Mouse (Mus musculus) cortical plate, adult 2 months (tissue): Measurements from ENCODE around the gene Fbxw9.

ENCODE experiments used
- CTCF ChIP-seq: fragments of 200-500 bp; IDR thresholded peaks from 2 replicates; pipeline ENCODE4 v1.5.1; 2011; ENCODE audit warnings: mild to moderate bottlenecking, control low read depth, low read length; ENCODE audit not compliant: insufficient read depth; ENCODE audit errors: extremely low read depth
- POLR2A ChIP-seq: fragments of 200-500 bp; IDR thresholded peaks from 2 replicates; pipeline ENCODE4 v1.6.1; 2011; ENCODE audit warnings: mild to moderate bottlenecking, low read length, control low read depth; ENCODE audit not compliant: insufficient read depth; ENCODE audit errors: extremely low read depth

- no peak for TF ChIP-seq CTCF
- TF ChIP-seq POLR2A = no peak
Measured at GRCm38 (mm10) chr8:85095566-85095965, 35.7 kb downstream of the Fbxw9 start.
